ENCODE assay signal across 8 mouse cellular contexts in genomic region chr1:74600501-74601266, GRCm38 (mm10). TPM values are rescaled to one million over a fixed set of nuclear protein-coding genes. Genes with fewer than 3 reads are reported as not detected.
A peak's percentile ranks its signal among the peaks of the same experiment; 100 is the strongest.
DNase-seq lines count a peak whose midpoint lies in the region; ATAC-seq lines count a peak whose summit lies in the region.

No protein-coding gene starts in this region.

- peak overlapping the region; percentile 57 for H3K27ac ChIP-seq in heart, embryonic 15.5 days
- H3K27ac ChIP-seq in hindbrain, embryonic 10.5 days: peak overlapping the region; percentile 83
- peak overlapping the region; percentile 62 for H3K27ac ChIP-seq in macrophage

- H3K36me3 ChIP-seq in heart, embryonic 15.5 days: peaks cover 28% of the 10 kb centered on the region
- peaks cover 56% of the 10 kb centered on the region for H3K36me3 ChIP-seq in hindbrain, embryonic 10.5 days
- H3K36me3 ChIP-seq in macrophage (ENCODE audit: inconsistent target): peaks cover 28% of the 10 kb centered on the region

- H3K79me2 ChIP-seq in macrophage (ENCODE audit: inconsistent target): peaks cover 21% of the 10 kb centered on the region; the same call in 1 of the 2 replicates

- peak; percentile 37; the same call in 1 of the 2 replicates for ATAC-seq in heart, embryonic 15.5 days (replicated peaks; ENCODE audit: insufficient number of reproducible peaks, insufficient read depth, low FRiP score, low read depth)

- H3K9ac ChIP-seq in heart, embryonic 15.5 days: peak overlapping the region; percentile 76

- 9% methylated on average over 22 of the region's 26 CpGs for WGBS in heart, embryonic 15.5 days
- 10% methylated on average over 26 of the region's 26 CpGs for WGBS in hindbrain, embryonic 10.5 days
- WGBS in macrophage (ENCODE audit: missing documents): 8% methylated on average over 26 of the region's 26 CpGs

- peaks cover 14% of the 10 kb centered on the region for H3K4me1 ChIP-seq in heart, embryonic 15.5 days (replicated peaks)
- peaks cover 19% of the 10 kb centered on the region for H3K4me1 ChIP-seq in hindbrain, embryonic 10.5 days (replicated peaks)

- peak overlapping the region; percentile 84 for H3K4me2 ChIP-seq in heart, embryonic 15.5 days

- H3K9me3 ChIP-seq in heart, embryonic 15.5 days (replicated peaks): no peaks in the 10 kb centered on the region
- no peaks in the 10 kb centered on the region for H3K9me3 ChIP-seq in hindbrain, embryonic 10.5 days

- DNase-seq in heart, adult 8-10 months (ENCODE audit: low spot score): no peak
- DNase-seq in NIH3T3 (ENCODE audit: low read depth): peak; percentile 33
- DNase-seq in hindbrain, embryonic 10.5 days (ENCODE audit: low spot score): no peak
- DNase-seq in left cerebral cortex, adult 8-10 months (ENCODE audit: low spot score in 2 of 2): no peak
- no peak for DNase-seq in adrenal gland, postnatal 10 days
- no peak for DNase-seq in cerebellum, adult 18-20 months

- H3K4me3 ChIP-seq in heart, embryonic 15.5 days: peak overlapping the region; percentile 86
- H3K4me3 ChIP-seq in hindbrain, embryonic 10.5 days: peak overlapping the region; percentile 93
- H3K4me3 ChIP-seq in macrophage (ENCODE audit: inconsistent target): peak overlapping the region; percentile 99

- no peaks in the 10 kb centered on the region for H3K27me3 ChIP-seq in heart, embryonic 15.5 days
- no peaks in the 10 kb centered on the region for H3K27me3 ChIP-seq in hindbrain, embryonic 10.5 days (ENCODE audit: insufficient read depth, poor library complexity, severe bottlenecking)

RNA-seq across cellular contexts. Expression of gene Rnf25, which starts 0.5 kb away (rescaled TPM):
- 18.9 and 23.6 TPM in 2 replicates for polyA plus RNA-seq in heart, embryonic 15.5 days (2015; fragmentation: Nextera tagmentation; extraction: Ambion mirVana)
- total RNA-seq in heart, adult 8-10 months (2022): 10 to 100 TPM; 17.5 to 21.4 (median 19.2) TPM
- 33.0 and 37.2 TPM in 2 replicates for polyA plus RNA-seq in hindbrain, embryonic 10.5 days (2016; fragmentation: Nextera tagmentation; extraction: Ambion mirVana)
- total RNA-seq in macrophage (2018; cell fraction: chromatin; rRNA removed): 10 to 100 TPM; 28.1 to 84.6 (median 58.4) TPM
- total RNA-seq in macrophage (2018; cell fraction: cytosol; rRNA removed): 10 to 100 TPM; 30.0 to 54.0 (median 43.6) TPM
- 10 to 100 TPM; 28.4 to 65.9 (median 43.6) TPM for total RNA-seq in macrophage (2018; cell fraction: nucleus; rRNA removed)
- polyA plus RNA-seq in macrophage (2018): 33.4 to 51.2 TPM (median 41.5 TPM) in 3 replicates
- 10 to 100 TPM; 63.6 to 68.4 (median 65.9) TPM for total RNA-seq in left cerebral cortex, adult 8-10 months (2022)
- total RNA-seq in adrenal gland, postnatal 10 days (2021): 10 to 100 TPM; 45.5 to 46.0 TPM

RNA-seq across cellular contexts. Expression of gene Stk36, which starts 0.6 kb away (rescaled TPM):
- 3.4 and 3.7 TPM in 2 replicates for polyA plus RNA-seq in heart, embryonic 15.5 days (2015; fragmentation: Nextera tagmentation; extraction: Ambion mirVana)
- 1 to 10 TPM in 1 of 4 experiments, under 1 TPM in 3; 0.63 to 1.9 (median 0.81) TPM for total RNA-seq in heart, adult 8-10 months (2022)
- polyA plus RNA-seq in hindbrain, embryonic 10.5 days (2016; fragmentation: Nextera tagmentation; extraction: Ambion mirVana): 15.3 and 21.8 TPM in 2 replicates
- total RNA-seq in macrophage (2018; cell fraction: chromatin; rRNA removed): 10 to 100 TPM in 2 of 26 experiments, 1 to 10 TPM in 21, under 1 TPM in 3; 0.49 to 12.1 (median 3.9) TPM
- total RNA-seq in macrophage (2018; cell fraction: cytosol; rRNA removed): 1 to 10 TPM in 19 of 26 experiments, under 1 TPM in 7; 0.72 to 2.4 (median 1.3) TPM
- 1 to 10 TPM in 21 of 26 experiments, under 1 TPM in 4, not detected in 1; 0.34 to 4.5 (median 2.5) TPM for total RNA-seq in macrophage (2018; cell fraction: nucleus; rRNA removed)
- polyA plus RNA-seq in macrophage (2018): 0.40 to 1.8 TPM (median 0.80 TPM) in 3 replicates
- total RNA-seq in left cerebral cortex, adult 8-10 months (2022): 1 to 10 TPM; 3.4 to 7.4 (median 5.8) TPM
- total RNA-seq in adrenal gland, postnatal 10 days (2021): 1 to 10 TPM; 2.8 to 3.2 TPM

RNA-seq across cellular contexts. Expression of gene Bcs1l, which starts 12.6 kb away (rescaled TPM):
- polyA plus RNA-seq in heart, embryonic 15.5 days (2015; fragmentation: Nextera tagmentation; extraction: Ambion mirVana): 19.1 and 21.2 TPM in 2 replicates
- total RNA-seq in heart, adult 8-10 months (2022): 10 to 100 TPM; 33.9 to 38.8 (median 35.4) TPM
- 17.4 and 19.4 TPM in 2 replicates for polyA plus RNA-seq in hindbrain, embryonic 10.5 days (2016; fragmentation: Nextera tagmentation; extraction: Ambion mirVana)
- total RNA-seq in macrophage (2018; cell fraction: chromatin; rRNA removed): 10 to 100 TPM in 2 of 26 experiments, 1 to 10 TPM in 22, under 1 TPM in 2; 0.61 to 11.4 (median 3.8) TPM
- total RNA-seq in macrophage (2018; cell fraction: cytosol; rRNA removed): 1 to 10 TPM; 4.4 to 9.9 (median 8.0) TPM
- 10 to 100 TPM in 4 of 26 experiments, 1 to 10 TPM in 22; 2.0 to 11.4 (median 4.8) TPM for total RNA-seq in macrophage (2018; cell fraction: nucleus; rRNA removed)
- polyA plus RNA-seq in macrophage (2018): 6.7 to 12.0 TPM (median 10.1 TPM) in 3 replicates
- total RNA-seq in left cerebral cortex, adult 8-10 months (2022): 10 to 100 TPM; 18.5 to 22.5 (median 22.1) TPM
- 10 to 100 TPM; 29.1 to 38.2 TPM for total RNA-seq in adrenal gland, postnatal 10 days (2021)

RNA-seq across cellular contexts. Expression of gene Zfp142, which starts 12.6 kb away (rescaled TPM):
- 4.4 and 6.0 TPM in 2 replicates for polyA plus RNA-seq in heart, embryonic 15.5 days (2015; fragmentation: Nextera tagmentation; extraction: Ambion mirVana)
- 10 to 100 TPM; 10.4 to 12.0 (median 10.9) TPM for total RNA-seq in heart, adult 8-10 months (2022)
- polyA plus RNA-seq in hindbrain, embryonic 10.5 days (2016; fragmentation: Nextera tagmentation; extraction: Ambion mirVana): 8.7 and 9.6 TPM in 2 replicates
- total RNA-seq in macrophage (2018; cell fraction: chromatin; rRNA removed): 10 to 100 TPM; 18.7 to 75.7 (median 49.5) TPM
- total RNA-seq in macrophage (2018; cell fraction: cytosol; rRNA removed): 10 to 100 TPM in 1 of 26 experiments, 1 to 10 TPM in 25; 2.8 to 10.1 (median 6.3) TPM
- total RNA-seq in macrophage (2018; cell fraction: nucleus; rRNA removed): 10 to 100 TPM in 25 of 26 experiments, 1 to 10 TPM in 1; 9.0 to 53.8 (median 27.8) TPM
- 4.5 to 6.7 TPM (median 5.6 TPM) in 3 replicates for polyA plus RNA-seq in macrophage (2018)
- total RNA-seq in left cerebral cortex, adult 8-10 months (2022): 10 to 100 TPM; 31.2 to 34.2 (median 32.2) TPM
- 10 to 100 TPM; 11.6 to 15.3 TPM for total RNA-seq in adrenal gland, postnatal 10 days (2021)

RNA-seq across cellular contexts. Expression of gene Usp37, which starts 56.6 kb away (rescaled TPM):
- polyA plus RNA-seq in heart, embryonic 15.5 days (2015; fragmentation: Nextera tagmentation; extraction: Ambion mirVana): 14.4 and 19.9 TPM in 2 replicates
- 1 to 10 TPM; 6.6 to 9.1 (median 8.3) TPM for total RNA-seq in heart, adult 8-10 months (2022)
- 34.0 and 45.5 TPM in 2 replicates for polyA plus RNA-seq in hindbrain, embryonic 10.5 days (2016; fragmentation: Nextera tagmentation; extraction: Ambion mirVana)
- 10 to 100 TPM; 10.1 to 56.2 (median 42.3) TPM for total RNA-seq in macrophage (2018; cell fraction: chromatin; rRNA removed)
- total RNA-seq in macrophage (2018; cell fraction: cytosol; rRNA removed): 10 to 100 TPM in 20 of 26 experiments, 1 to 10 TPM in 6; 3.8 to 14.2 (median 12.0) TPM
- 10 to 100 TPM in 23 of 26 experiments, 1 to 10 TPM in 3; 7.8 to 48.0 (median 23.8) TPM for total RNA-seq in macrophage (2018; cell fraction: nucleus; rRNA removed)
- 5.1 to 10.9 TPM (median 7.0 TPM) in 3 replicates for polyA plus RNA-seq in macrophage (2018)
- 10 to 100 TPM; 22.2 to 26.1 (median 22.4) TPM for total RNA-seq in left cerebral cortex, adult 8-10 months (2022)
- total RNA-seq in adrenal gland, postnatal 10 days (2021): 10 to 100 TPM; 18.8 to 20.4 TPM
